Mouse (Mus musculus) splenic B cell, adult 2 months (primary cell): ENCODE results near the gene Repin1.
"Not testable (repeated sequence)": the region's sequence is repeated elsewhere in the genome, so short reads cannot be mapped to it uniquely, and the experiment has no call there.

Source experiments
- DNase-seq: peaks from one replicate; pipeline ENCODE4 v3.0.0-alpha.2; 2011; ENCODE audit warnings: low read depth, low spot score
- H3K27me3 ChIP-seq: 2 replicates; pipeline ENCODE4 v1.6.1; 2012; ENCODE audit warnings: mild to moderate bottlenecking, low read length, moderate library complexity, mixed read lengths; ENCODE audit not compliant: control insufficient read depth, poor library complexity, insufficient read depth, severe bottlenecking
- H3K36me3 ChIP-seq: 2 replicates; pipeline ENCODE4 v1.6.1; 2012; ENCODE audit warnings: mild to moderate bottlenecking, low read length, moderate library complexity, mixed read lengths; ENCODE audit not compliant: control insufficient read depth, poor library complexity, insufficient read depth, severe bottlenecking

The Repin1 gene

DNA sequence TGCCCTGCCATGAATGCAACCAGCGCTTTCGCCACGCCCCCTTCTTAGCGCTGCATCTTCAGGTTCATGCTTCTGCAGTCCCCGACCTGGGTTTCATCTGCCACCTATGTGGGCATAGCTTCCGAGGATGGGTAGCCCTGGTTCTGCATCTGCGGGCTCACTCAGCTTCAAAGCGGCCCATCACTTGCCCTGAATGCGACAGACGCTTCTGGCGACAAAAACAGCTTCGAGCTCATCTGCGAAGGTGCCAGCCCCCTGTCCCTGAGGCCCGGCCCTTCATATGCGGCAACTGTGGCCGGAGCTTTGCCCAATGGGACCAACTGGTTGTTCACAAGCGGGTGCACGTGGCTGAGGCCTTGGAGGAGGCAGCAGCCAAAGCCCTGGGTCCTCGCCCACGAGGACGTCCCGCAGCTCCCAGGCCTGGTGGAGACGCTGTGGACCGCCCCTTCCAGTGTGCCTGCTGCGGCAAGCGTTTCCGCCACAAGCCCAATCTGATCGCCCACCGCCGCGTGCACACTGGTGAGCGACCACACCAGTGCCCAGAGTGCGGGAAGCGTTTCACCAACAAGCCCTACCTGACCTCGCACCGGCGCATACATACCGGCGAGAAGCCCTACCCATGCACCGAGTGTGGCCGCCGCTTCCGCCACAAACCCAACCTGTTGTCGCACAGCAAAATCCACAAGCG, 3.0 kb downstream of the Repin1 start:
- DNase-seq = no peak
- H3K36me3 ChIP-seq = no peaks in the 10 kb centered on the region
- H3K27me3 ChIP-seq = no peaks in the 10 kb centered on the region

GRCm38 (mm10) chr6:48597233-48597625, 3.5 kb downstream of the Repin1 start:
- DNase-seq = no peak
- H3K27me3 ChIP-seq = no peaks in the 10 kb centered on the region
- H3K36me3 ChIP-seq = no peaks in the 10 kb centered on the region

- Histone ChIP-seq H3K36me3 (no peaks in the 10 kb centered on the region), H3K27me3 (no peaks in the 10 kb centered on the region)
- no peak for DNase-seq
These were observed 6.9 kb downstream of the Repin1 start for GRCm38 (mm10) chr6:48600594-48600993.

GRCm38 (mm10) chr6:48601271-48602079, 7.8 kb downstream of the Repin1 start, which contains the start of gene Zfp775:
Gene Zfp775, plus strand, starts transcription at chr6:48602063.
- Histone ChIP-seq H3K36me3 (no peaks in the 10 kb centered on the region), H3K27me3 (no peaks in the 10 kb centered on the region)
- DNase-seq = peak; percentile 93

DNA sequence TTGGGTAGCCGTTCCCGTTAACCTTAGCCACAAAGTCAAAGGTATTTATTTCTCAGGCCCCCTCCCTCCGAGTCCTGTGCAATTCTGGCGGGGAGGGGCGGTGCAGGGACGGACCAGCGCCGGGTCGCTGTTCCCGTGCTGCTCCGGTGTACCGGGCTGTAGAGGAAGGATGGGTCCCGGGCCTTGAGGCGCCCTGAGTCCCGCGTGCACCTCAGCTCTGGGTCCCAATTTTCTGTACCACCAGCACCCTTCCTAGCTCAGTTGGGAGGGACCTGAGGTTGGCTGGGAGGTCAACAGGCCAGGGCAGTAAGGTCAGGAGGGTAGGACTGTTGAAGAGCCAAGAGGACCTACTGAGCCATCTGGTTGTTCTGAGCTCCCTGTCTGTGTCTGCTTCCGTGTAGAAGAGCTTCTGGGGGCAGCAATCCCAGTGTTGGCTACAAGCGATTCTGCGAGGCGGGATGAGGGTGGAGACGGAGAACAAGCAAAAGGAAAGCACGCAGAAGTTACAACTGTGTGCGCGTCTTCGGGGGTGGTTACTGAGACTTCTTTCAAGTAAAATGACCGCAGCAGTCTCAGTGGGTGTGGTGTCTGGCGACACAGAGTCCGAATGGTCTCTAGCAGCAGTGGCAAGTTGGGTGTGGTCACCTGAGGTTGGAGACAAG, 8.5 kb downstream of the Repin1 start:
- no peaks in the 10 kb centered on the region for H3K36me3 ChIP-seq
- DNase-seq = no peak
- H3K27me3 ChIP-seq = no peaks in the 10 kb centered on the region

DNA sequence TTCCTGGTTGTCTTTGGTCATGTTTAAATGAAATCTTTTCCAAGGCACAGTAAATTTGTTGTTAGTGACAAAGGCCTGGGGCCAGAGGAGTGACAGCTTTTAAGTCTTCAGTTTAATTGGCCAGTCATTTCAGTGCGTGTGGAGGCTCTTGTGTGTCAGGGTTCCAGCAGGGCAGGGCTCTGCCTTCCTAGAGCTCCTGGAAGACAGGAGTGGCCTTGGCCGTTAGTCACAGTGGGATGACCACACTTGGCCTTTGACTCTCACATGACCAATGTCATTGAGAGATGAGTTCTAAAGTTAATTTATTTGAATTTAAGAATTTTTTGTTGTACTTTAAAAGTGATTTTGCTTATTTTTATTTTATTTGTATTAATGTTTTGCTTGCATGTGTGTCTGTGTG, 14.4 kb downstream of the Repin1 start:
- Histone ChIP-seq H3K36me3 (no peaks in the 10 kb centered on the region; the same call in 1 of the 2 replicates), H3K27me3 (no peaks in the 10 kb centered on the region)
- no peak for DNase-seq

DNA sequence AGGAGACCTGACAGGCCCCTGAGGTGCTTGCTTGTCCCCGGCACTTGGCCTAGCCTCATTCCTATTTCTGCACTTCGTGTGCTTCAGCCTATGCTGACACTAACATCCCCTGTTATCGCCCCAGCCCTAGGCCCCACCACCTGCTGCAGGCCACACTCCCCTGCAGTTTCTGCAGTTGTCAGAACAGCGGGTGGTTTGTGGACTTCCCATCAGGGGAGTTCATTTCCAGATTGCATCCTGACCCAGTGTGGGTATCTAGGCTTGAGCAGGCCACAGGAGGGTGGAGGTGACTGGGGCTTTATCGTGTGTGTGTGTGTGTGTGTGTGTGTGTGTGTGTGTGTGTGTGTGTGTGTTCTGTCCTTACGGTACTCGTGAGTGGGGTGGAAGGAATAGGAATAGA, 15.8 kb downstream of the Repin1 start:
- Histone ChIP-seq H3K36me3 (peaks cover 1% of the 10 kb centered on the region; the same call in 1 of the 2 replicates), H3K27me3 (no peaks in the 10 kb centered on the region)
- DNase-seq = no peak

DNA sequence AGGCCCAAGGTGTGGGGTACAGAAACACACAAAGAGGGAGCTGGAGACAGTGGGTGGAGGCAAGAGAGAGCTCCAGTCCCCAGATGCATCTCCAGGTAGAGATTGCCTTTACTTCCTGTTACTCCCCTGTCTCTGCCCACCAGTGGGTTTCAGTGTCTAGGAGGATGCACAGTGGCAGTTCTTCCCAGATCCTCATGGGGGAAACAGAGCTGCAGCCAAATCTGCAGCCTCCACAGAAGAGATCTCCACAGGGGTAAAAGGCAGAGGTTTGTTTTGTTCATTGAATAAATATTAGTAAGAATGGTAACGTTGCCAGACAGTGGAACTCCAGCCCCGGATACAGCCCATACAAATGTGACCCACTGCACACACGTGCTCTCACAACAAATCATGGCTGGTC, 17.0 kb downstream of the Repin1 start:
- DNase-seq = no peak
- Histone ChIP-seq H3K36me3 (peaks cover 1% of the 10 kb centered on the region; the same call in 1 of the 2 replicates), H3K27me3 (no peaks in the 10 kb centered on the region)

- no peak for DNase-seq
- H3K27me3 ChIP-seq = no peaks in the 10 kb centered on the region
- peaks cover 1% of the 10 kb centered on the region; the same call in 1 of the 2 replicates for H3K36me3 ChIP-seq
These were observed 19.8 kb downstream of the Repin1 start for GRCm38 (mm10) chr6:48613464-48613863.

- no peaks in the 10 kb centered on the region for H3K27me3 ChIP-seq
- H3K36me3 ChIP-seq = peaks cover 1% of the 10 kb centered on the region; the same call in 1 of the 2 replicates
- no peak for DNase-seq
These were observed 21.1 kb downstream of the Repin1 start for GRCm38 (mm10) chr6:48614756-48615155.

DNA sequence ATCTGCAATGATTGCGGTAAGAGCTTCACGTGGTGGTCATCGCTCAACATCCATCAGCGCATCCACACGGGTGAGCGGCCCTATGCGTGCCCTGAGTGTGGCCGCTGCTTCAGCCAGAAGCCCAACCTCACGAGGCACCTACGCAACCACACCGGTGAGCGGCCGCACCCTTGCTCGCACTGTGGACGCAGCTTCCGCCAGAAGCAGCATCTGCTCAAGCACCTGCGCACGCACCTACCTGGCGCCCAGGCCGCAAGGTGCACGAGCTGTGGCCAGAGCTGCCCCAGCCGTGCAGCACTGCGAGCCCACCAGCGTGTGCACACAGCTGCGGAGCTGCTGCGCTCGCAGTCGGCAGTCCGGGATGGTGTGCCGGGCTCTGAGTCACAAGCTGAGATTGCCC, 26.3 kb downstream of the Repin1 start:
- Histone ChIP-seq H3K36me3 (0 out of 2 replicates have a peak, but pooled peaks cover 2% of the 10 kb centered on the region), H3K27me3 (no peaks in the 10 kb centered on the region)
- DNase-seq = no peak

- not testable (repeated sequence) for H3K27me3 ChIP-seq, DNase-seq, H3K36me3 ChIP-seq
These were observed 28.6 kb downstream of the Repin1 start for GRCm38 (mm10) chr6:48622186-48622843.

DNA sequence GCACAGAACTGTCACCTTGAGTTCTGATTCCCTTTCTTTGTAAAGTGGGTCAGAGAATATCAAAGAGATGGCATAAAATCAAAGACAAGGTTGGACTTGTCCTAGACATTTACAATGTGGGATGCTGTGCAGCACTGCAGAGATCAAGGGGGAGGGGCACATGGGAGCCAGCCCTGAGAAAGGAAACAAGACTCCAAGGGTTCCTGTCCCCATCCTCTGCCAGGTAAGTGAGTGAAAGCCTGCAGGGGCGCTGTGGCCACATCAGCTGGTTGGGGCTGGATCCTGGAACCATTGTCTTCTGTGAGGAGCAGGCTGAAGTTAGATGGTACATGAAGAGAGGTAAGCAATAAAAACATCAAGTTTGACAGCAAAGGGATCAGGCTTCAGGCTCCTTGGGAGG, 29.8 kb downstream of the Repin1 start:
- Histone ChIP-seq H3K36me3 (0 out of 2 replicates have a peak, but pooled peaks cover 2% of the 10 kb centered on the region), H3K27me3 (no peaks in the 10 kb centered on the region)
- DNase-seq = no peak

GRCm38 (mm10) chr6:48626464-48626863, 32.8 kb downstream of the Repin1 start, which contains the start of gene AI854703:
Gene AI854703, plus strand, starts transcription at chr6:48626764.
- no peaks in the 10 kb centered on the region for H3K27me3 ChIP-seq
- no peak for DNase-seq

More at GRCm38 (mm10) chr6:48626464-48626863, 32.8 kb downstream of the Repin1 start, which contains the start of gene AI854703:
- no peaks in the 10 kb centered on the region for H3K36me3 ChIP-seq
